Mouse (Mus musculus): ENCODE measurements at regions not wholly inside any gene's neighbourhood (a gene's known extent, or its start where the extent isn't known, plus 50 kb on each side); places are given as distances from the start of the nearest gene placed in this dataset.

GRCm38 (mm10) chr12:25785646-25786606 is 629.1 kb downstream of the Rnf144a start:
- H3K27ac ChIP-seq (ENCODE audit: insufficient read depth, low read depth) = no peak overlapping the region
- H3K4me2 ChIP-seq (ENCODE audit: insufficient read depth, low read depth, poor library complexity, severe bottlenecking) = no peak overlapping the region
- H3K36me3 ChIP-seq (replicated peaks in 1 of 2; ENCODE audit: control insufficient read depth in 1 of 2, insufficient read depth in 1 of 2, low read length in 1 of 2) = no peaks in the 10 kb centered on the region
- H3K4me1 ChIP-seq (ENCODE audit: control insufficient read depth in 1 of 2, insufficient read depth in 2 of 2) = peaks cover 0 to 4% of the 10 kb centered on the region in 2 experiments; a peak in 1 of 4 replicates
- no peak for TF ChIP-seq TBP (conservative IDR thresholded peaks at IDR 0.05; ENCODE audit: low read depth, low read length)
- TF ChIP-seq UBTF (IDR thresholded peaks at IDR 0.05; ENCODE audit: low read depth, low read length) = no peak
- no peak for TF ChIP-seq NRF1 (IDR thresholded peaks at IDR 0.05; ENCODE audit: low read depth, low read length)
- TF ChIP-seq ZC3H11A (IDR thresholded peaks at IDR 0.05; ENCODE audit: low read depth, low read length) = no peak
- no peak for TF ChIP-seq TCF12 (IDR thresholded peaks at IDR 0.05; ENCODE audit: low read depth, low read length)
- TF ChIP-seq MXI1 (IDR thresholded peaks at IDR 0.05; ENCODE audit: low read depth, low read length) = no peak
- no peak for TF ChIP-seq SMC3 (IDR thresholded peaks at IDR 0.05; ENCODE audit: low read depth, low read length)
- TF ChIP-seq PAX5 (IDR thresholded peaks at IDR 0.05; ENCODE audit: low read length) = no peak
- no peak for TF ChIP-seq HCFC1 (IDR thresholded peaks at IDR 0.05; ENCODE audit: low read depth, low read length)
- TF ChIP-seq MYC (IDR thresholded peaks at IDR 0.05; ENCODE audit: low read depth, low read length) = no peak
- TF ChIP-seq POLR2AphosphoS2 (IDR thresholded peaks at IDR 0.05; ENCODE audit: low read depth, low read length) = no peak
- TF ChIP-seq SIN3A (IDR thresholded peaks at IDR 0.05; ENCODE audit: low read length) = no peak
- TF ChIP-seq E2F4 (IDR thresholded peaks at IDR 0.05; ENCODE audit: insufficient replicate concordance, low read depth, low read length) = no peak
- no peak for TF ChIP-seq ZKSCAN1 (IDR thresholded peaks at IDR 0.05; ENCODE audit: borderline replicate concordance, low read depth, low read length)
- TF ChIP-seq JUN (IDR thresholded peaks at IDR 0.05; ENCODE audit: insufficient read depth, low read depth, low read length) = no peak
- no peak for TF ChIP-seq CTCF (conservative IDR thresholded peaks at IDR 0.05 in 1 of 2, IDR thresholded peaks at IDR 0.05 in 1 of 2; ENCODE audit: low read depth in 2 of 2, low read length in 2 of 2)
- no peak for TF ChIP-seq RAD21 (IDR thresholded peaks at IDR 0.05; ENCODE audit: low read depth, low read length)
- no peak for TF ChIP-seq MAX (IDR thresholded peaks at IDR 0.05; ENCODE audit: low read length)
- no peak for TF ChIP-seq CHD1 (IDR thresholded peaks at IDR 0.05; ENCODE audit: low read depth, low read length)
- no peak overlapping the region for H3K9ac ChIP-seq (ENCODE audit: insufficient read depth, low read depth)
- no peak for DNase-seq (ENCODE audit: extremely low read depth)
- no peak overlapping the region for H3K4me3 ChIP-seq (replicated peaks in 1 of 3; ENCODE audit: low read depth in 2 of 3, low read length in 2 of 3, poor library complexity in 1 of 3)
- dilution Hi-C loops (cut with MboI; ENCODE audit: extremely low pct_ligation_motif_present, extremely low pct_unique_long_range_greater_than_20kb, low sequenced_read_pairs) = no loop called here
- in situ Hi-C loops (cut with MboI; ENCODE audit: low pct_ligation_motif_present, low pct_unique_long_range_greater_than_20kb, low sequenced_read_pairs) = no loop called here
- no peaks in the 10 kb centered on the region for H3K9me3 ChIP-seq (replicated peaks; ENCODE audit: low read length)
- H3K27me3 ChIP-seq (replicated peaks) = no peaks in the 10 kb centered on the region
- no peaks in the 10 kb centered on the region for H3K79me2 ChIP-seq (replicated peaks; ENCODE audit: control insufficient read depth, extremely low read depth, insufficient read depth, poor library complexity, severe bottlenecking)

- Histone ChIP-seq H3K27ac (ENCODE audit: insufficient read depth, low read depth) (no peak overlapping the region), H3K4me3 (replicated peaks in 1 of 3; ENCODE audit: low read depth in 2 of 3, low read length in 2 of 3, poor library complexity in 1 of 3) (no peak overlapping the region), H3K79me2 (replicated peaks; ENCODE audit: control insufficient read depth, extremely low read depth, insufficient read depth, poor library complexity, severe bottlenecking) (no peaks in the 10 kb centered on the region), H3K4me2 (ENCODE audit: insufficient read depth, low read depth, poor library complexity, severe bottlenecking) (no peak overlapping the region), H3K9ac (ENCODE audit: insufficient read depth, low read depth) (no peak overlapping the region), H3K4me1 (ENCODE audit: control insufficient read depth in 1 of 2, insufficient read depth in 2 of 2) (peaks cover 0 to 4% of the 10 kb centered on the region in 2 experiments; a peak in 1 of 4 replicates), H3K36me3 (replicated peaks in 1 of 2; ENCODE audit: control insufficient read depth in 1 of 2, insufficient read depth in 1 of 2, low read length in 1 of 2) (no peaks in the 10 kb centered on the region), H3K9me3 (replicated peaks; ENCODE audit: low read length) (no peaks in the 10 kb centered on the region), H3K27me3 (replicated peaks) (no peaks in the 10 kb centered on the region)
- in situ Hi-C loops (cut with MboI; ENCODE audit: low pct_ligation_motif_present, low pct_unique_long_range_greater_than_20kb, low sequenced_read_pairs) (no loop called here), dilution Hi-C loops (cut with MboI; ENCODE audit: extremely low pct_ligation_motif_present, extremely low pct_unique_long_range_greater_than_20kb, low sequenced_read_pairs) (no loop called here)
- TF ChIP-seq ZMIZ1 (IDR thresholded peaks at IDR 0.05; ENCODE audit: low read depth, low read length) = no peak
- TF ChIP-seq USF1 (IDR thresholded peaks at IDR 0.05; ENCODE audit: low read depth, low read length) = no peak
- peak; percentile 39; the same call in 1 of the 2 replicates for TF ChIP-seq BHLHE40 (IDR thresholded peaks at IDR 0.05; ENCODE audit: low read depth, low read length)
- no peak for TF ChIP-seq E2F4 (IDR thresholded peaks at IDR 0.05; ENCODE audit: insufficient replicate concordance, low read depth, low read length)
- no peak for TF ChIP-seq PAX5 (IDR thresholded peaks at IDR 0.05; ENCODE audit: low read length)
- TF ChIP-seq MEF2A (IDR thresholded peaks at IDR 0.05; ENCODE audit: borderline replicate concordance, low read depth, low read length) = no peak
- no peak for TF ChIP-seq CHD2 (IDR thresholded peaks at IDR 0.05; ENCODE audit: low read length)
- DNase-seq (ENCODE audit: extremely low read depth) = peak; percentile 3
These were observed 630.7 kb downstream of the Rnf144a start for GRCm38 (mm10) chr12:25784401-25784800.
